Mouse (Mus musculus) liver, embryonic 14 days (tissue): ENCODE data around the gene Lrfn3. TPM values are rescaled to one million over a fixed set of nuclear protein-coding genes. Genes with fewer than 3 reads are reported as not detected.

Source experiments
- polyA plus RNA-seq: library from polyadenylated mRNA; depleted of rRNA; stranded (reverse); fragments of >200 nt; gene quantifications from 2 replicates; pipeline ENCODE4 v1.2.3, GENCODE M21; 2012; rRNA removed

The Lrfn3 gene
- 1.1 and 1.2 TPM in 2 replicates for polyA plus RNA-seq

DNA sequence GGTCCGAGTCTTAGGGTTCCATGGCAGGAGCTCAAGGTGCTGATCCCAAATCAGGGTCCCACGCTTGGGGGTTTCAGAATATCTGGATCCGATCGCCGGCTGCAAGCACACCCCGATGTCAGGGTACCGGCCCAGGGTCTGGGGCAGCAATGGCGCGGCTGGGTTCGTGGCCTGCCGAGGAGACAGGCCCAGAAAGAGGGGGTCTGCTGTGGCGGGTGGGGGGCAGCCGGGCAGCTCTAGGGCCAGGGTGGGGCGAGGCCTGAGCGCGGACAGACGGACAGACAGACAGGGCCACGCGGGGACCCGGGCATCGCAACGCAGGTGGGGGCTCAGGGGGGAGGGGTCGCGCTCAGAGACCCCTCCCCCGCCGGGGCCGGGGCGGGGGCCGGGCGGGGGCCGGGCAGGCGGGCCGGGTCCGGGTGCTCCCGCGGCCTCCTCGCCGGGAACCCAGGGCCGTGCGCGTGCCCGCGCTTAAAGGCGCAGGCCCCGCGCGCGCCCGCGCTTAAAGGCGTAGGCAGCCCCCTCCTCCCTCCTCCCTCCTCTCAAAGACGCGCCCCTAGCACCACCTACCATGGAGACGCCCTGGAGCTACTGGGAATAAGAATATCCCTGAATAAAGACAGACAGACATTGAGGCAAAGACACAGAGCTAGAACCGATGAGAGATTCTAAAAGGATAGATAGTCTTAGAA, at the start of gene Lrfn3:
Lrfn3 (minus strand) TSS at position 121 of the 692 bp plus-strand sequence.

DNA sequence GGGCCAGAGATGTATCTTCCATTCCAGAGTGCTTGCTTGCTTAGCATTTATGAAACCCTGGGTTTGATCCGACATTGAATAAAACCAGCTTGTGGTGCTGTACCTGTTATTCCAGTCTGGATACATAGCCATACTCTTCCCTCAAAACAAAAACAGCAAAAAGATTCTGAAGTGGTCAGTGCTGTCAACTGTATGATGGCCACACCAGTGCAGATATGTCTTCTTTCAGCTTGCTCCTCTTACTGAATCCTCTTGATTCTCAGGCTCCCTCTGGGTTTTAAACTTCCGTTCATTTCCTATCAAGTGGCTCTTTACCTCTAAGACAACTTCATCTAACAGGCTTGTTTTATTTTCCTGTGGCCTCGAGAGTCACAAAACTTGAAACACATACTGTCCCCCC, 38.8 kb downstream of the Lrfn3 start, which contains the start of gene Sdhaf1:
Sdhaf1 (minus strand) TSS at position 101 of the 400 bp plus-strand sequence.

DNA sequence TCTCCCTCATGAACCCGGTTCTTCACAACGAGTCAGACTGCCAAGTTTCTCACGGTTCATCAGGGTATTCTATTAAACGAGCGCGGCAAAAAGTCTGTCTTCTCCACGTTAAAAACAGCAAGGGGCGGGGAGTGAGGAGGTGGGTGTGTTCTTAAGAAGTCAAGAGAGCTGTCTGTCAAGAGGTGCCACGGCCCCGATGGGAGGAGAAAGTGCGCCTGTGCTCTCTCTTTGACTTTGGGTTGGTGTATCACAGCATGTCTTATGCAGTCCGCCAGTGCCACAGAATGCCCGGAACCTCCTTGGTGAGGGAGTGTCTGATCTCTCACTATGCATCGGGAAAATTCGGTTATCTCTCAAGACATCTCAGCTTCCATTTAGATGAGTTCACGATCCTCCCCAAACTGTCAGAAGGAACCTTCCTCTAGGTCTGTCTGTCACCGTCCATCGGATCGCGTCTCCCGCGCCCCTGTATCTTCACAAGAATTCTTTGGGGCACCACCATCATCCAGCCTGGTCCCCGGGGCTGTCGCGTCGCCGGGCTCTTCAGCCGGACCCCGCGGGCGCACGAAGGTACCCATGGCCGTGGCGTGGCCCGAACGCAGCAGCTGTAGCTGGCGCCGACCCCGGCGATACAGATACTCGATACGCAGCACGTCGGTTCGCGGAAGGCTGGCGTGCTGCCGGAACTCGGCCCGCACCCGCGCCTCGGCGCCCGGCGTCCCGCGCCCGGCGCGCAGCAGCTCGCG, 40.9 kb downstream of the Lrfn3 start, which contains the start of gene E130208F15Rik:
E130208F15Rik (plus strand) TSS at position 202 of the 746 bp plus-strand sequence.

DNA sequence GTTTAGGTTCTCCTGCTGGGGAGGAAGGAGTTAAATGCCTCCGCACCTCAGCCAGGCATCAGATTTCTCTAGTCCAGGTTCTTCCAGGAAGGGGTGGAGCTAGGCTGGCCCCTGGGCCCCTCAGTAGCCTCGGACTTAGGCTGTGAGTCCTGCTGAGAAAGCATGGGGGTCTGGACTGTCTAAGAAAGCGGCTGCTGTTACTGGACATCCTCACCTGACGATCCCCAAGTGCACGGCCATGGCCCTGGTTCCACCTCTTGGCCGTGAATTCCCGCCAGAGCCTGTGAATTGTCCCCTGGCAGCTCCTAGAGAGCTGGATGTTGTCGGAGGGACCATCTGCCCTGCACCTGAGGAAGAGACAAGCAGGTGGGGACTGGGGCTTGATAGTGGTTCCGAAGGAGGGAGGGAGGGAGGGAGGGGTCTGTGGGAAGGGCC, 47.8 kb downstream of the Lrfn3 start, which contains the start of gene Syne4:
Syne4 (plus strand) TSS at position 87 of the 435 bp plus-strand sequence.

DNA sequence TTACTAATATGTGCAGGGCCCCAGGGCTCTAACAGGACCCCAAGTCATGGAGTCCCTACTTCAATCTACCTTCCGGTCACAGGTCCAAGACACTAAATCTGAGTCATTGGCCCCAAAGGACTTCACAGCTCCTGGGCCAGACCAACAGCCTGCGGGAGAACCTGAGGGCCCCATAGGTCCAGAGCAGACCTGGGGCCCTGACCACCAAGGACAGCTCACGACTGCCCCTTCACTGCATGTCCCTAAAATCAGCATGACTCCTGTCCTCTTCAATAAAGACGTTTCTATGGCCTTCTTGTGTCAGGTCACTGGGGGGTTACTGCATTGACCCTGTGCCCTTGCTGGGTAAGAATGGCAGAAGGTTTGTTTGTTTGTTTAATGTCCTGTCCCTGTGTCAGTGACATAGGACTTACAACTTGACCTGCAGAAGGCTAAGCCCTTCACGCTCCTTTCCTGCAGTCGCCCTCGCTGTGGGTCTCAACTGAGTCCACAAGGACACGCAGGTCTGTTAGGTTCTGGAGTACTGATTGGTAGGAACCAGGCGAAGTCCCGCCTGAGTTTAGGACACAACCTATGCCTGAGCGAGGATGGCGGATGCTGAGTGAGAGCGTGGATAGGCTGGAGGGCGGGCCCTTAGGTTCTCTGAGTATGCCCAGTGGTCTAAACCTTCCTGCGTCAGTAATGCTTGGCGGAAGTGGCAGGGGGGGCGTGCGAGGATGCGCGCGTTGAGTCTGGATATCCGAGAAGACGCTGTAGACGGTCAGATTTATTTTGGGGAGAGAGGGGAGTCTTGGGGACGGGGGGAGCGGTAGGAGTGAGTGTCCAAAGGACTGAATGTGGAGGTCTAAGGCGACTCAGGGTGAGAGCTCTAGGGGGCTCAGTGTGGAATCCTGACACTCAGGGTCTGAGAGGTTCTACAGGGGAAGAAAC, 54.2 kb downstream of the Lrfn3 start, which contains the start of gene Alkbh6:
Alkbh6 (plus strand) TSS at position 642 of the 930 bp plus-strand sequence.

Other genes starting within 250 kb of the Lrfn3 start
- gene Zfp382, start 240.8 kb downstream of the Lrfn3 start, polyA plus RNA-seq, result 0.57 and 0.73 TPM in 2 replicates
- gene Zfp146, start 193.0 kb downstream of the Lrfn3 start, polyA plus RNA-seq, result 22.7 and 23.5 TPM in 2 replicates
- 2.8 and 3.4 TPM in 2 replicates for gene Cox7a1, start 178.6 kb downstream of the Lrfn3 start, polyA plus RNA-seq
- 109 and 119 TPM in 2 replicates for gene Capns1, start 164.0 kb downstream of the Lrfn3 start, polyA plus RNA-seq
- 64.7 and 70.6 TPM in 2 replicates for gene Polr2i, start 130.8 kb downstream of the Lrfn3 start, polyA plus RNA-seq
- 24.6 and 27.0 TPM in 2 replicates for gene Tbcb, start 130.5 kb downstream of the Lrfn3 start, polyA plus RNA-seq
- 0.07 TPM in 1 of 2 replicates, not detected in the other for gene Ovol3, start 127.0 kb downstream of the Lrfn3 start, polyA plus RNA-seq
- gene Thap8, start 82.7 kb downstream of the Lrfn3 start, polyA plus RNA-seq, result not detected in 2 replicates
- 12.3 and 12.9 TPM in 2 replicates for gene Wdr62, start 82.4 kb downstream of the Lrfn3 start, polyA plus RNA-seq
- gene Clip3, start 71.0 kb downstream of the Lrfn3 start, polyA plus RNA-seq, result 0.85 and 0.99 TPM in 2 replicates
- gene Alkbh6, start 54.1 kb downstream of the Lrfn3 start, polyA plus RNA-seq, result 13.6 and 13.9 TPM in 2 replicates
- 9.4 and 10.6 TPM in 2 replicates for gene Syne4, start 48.0 kb downstream of the Lrfn3 start, polyA plus RNA-seq
- 0.12 and 0.16 TPM in 2 replicates for gene E130208F15Rik, start 41.0 kb downstream of the Lrfn3 start, polyA plus RNA-seq
- 4.5 and 5.2 TPM in 2 replicates for gene Sdhaf1, start 38.9 kb downstream of the Lrfn3 start, polyA plus RNA-seq
- gene Tyrobp, start 51.0 kb upstream of the Lrfn3 start, polyA plus RNA-seq, result 65.2 and 83.0 TPM in 2 replicates
- 2.0 and 2.7 TPM in 2 replicates for gene Hcst, start 57.1 kb upstream of the Lrfn3 start, polyA plus RNA-seq
- gene Nfkbid, start 59.0 kb upstream of the Lrfn3 start, polyA plus RNA-seq, result 0.76 and 1.2 TPM in 2 replicates
- 2.6 and 3.0 TPM in 2 replicates for gene Aplp1, start 82.8 kb upstream of the Lrfn3 start, polyA plus RNA-seq
- gene Kirrel2, start 94.9 kb upstream of the Lrfn3 start, polyA plus RNA-seq, result 0.06 and 0.09 TPM in 2 replicates
- 0.06 and 0.07 TPM in 2 replicates for gene Nphs1, start 95.5 kb upstream of the Lrfn3 start, polyA plus RNA-seq
- gene Prodh2, start 130.8 kb upstream of the Lrfn3 start, polyA plus RNA-seq, result 40.2 and 47.9 TPM in 2 replicates
- gene Arhgap33, start 172.3 kb upstream of the Lrfn3 start, polyA plus RNA-seq, result 5.9 and 7.3 TPM in 2 replicates
- gene Hspb6, start 189.4 kb upstream of the Lrfn3 start, polyA plus RNA-seq, result 3.4 and 3.7 TPM in 2 replicates
- 5.0 and 6.7 TPM in 2 replicates for gene Proser3, start 189.5 kb upstream of the Lrfn3 start, polyA plus RNA-seq
- 14.5 and 16.8 TPM in 2 replicates for gene Lin37, start 197.1 kb upstream of the Lrfn3 start, polyA plus RNA-seq
- 30.3 and 31.5 TPM in 2 replicates for gene U2af1l4, start 200.5 kb upstream of the Lrfn3 start, polyA plus RNA-seq
- gene Gm49396, start 200.6 kb upstream of the Lrfn3 start, polyA plus RNA-seq, result 1.0 and 1.8 TPM in 2 replicates
- 52.6 and 62.2 TPM in 2 replicates for gene Psenen, start 200.9 kb upstream of the Lrfn3 start, polyA plus RNA-seq
- 1.6 and 1.8 TPM in 2 replicates for gene Igflr1, start 202.7 kb upstream of the Lrfn3 start, polyA plus RNA-seq
- 9.7 and 11.2 TPM in 2 replicates for gene Kmt2b, start 226.0 kb upstream of the Lrfn3 start, polyA plus RNA-seq
- gene Zbtb32, start 236.1 kb upstream of the Lrfn3 start, polyA plus RNA-seq, result 0.03 and 0.09 TPM in 2 replicates